Mouse (Mus musculus) forebrain, embryonic 14.5 days (tissue): ENCODE results near the gene Thra. TPM values are rescaled to one million over a fixed set of nuclear protein-coding genes. Genes with fewer than 3 reads are reported as not detected.
A peak's percentile ranks its signal among the peaks of the same experiment; 100 is the strongest.
"Not testable (repeated sequence)": the region's sequence is repeated elsewhere in the genome, so short reads cannot be mapped to it uniquely, and the experiment has no call there.

Experiments used
- ATAC-seq: fragments of 200-750 bp; cut with Nextera tagmentation; 2 replicates; pipeline ENCODE4 v1.8.0; 2017; ENCODE audit warnings: mild to moderate bottlenecking, moderate library complexity
- DNase-seq: peaks from one replicate; pipeline ENCODE4 v3.0.0-alpha.2; 2015; ENCODE audit warnings: low spot score
- H3K27ac ChIP-seq: fragments of 300-500 bp; sonication (generic); 2 replicates; pipeline ENCODE4 v1.5.1; 2014; ENCODE audit warnings: low read depth, mild to moderate bottlenecking, control low read depth, low read length, moderate library complexity
- H3K27me3 ChIP-seq: fragments of 300-500 bp; sonication (generic); replicated peaks from 2 replicates; pipeline ENCODE4 v1.6.1; 2014; ENCODE audit warnings: low read length, control low read depth, mixed read lengths; ENCODE audit not compliant: control insufficient read depth, insufficient read depth
- H3K36me3 ChIP-seq: fragments of 300-500 bp; sonication (generic); 2 replicates; pipeline ENCODE4 v1.6.1; 2014; ENCODE audit warnings: low read length, control low read depth; ENCODE audit not compliant: control insufficient read depth, insufficient read depth
- H3K4me1 ChIP-seq: fragments of 300-500 bp; sonication (generic); 2 replicates; pipeline ENCODE4 v1.6.1; 2014; ENCODE audit warnings: antibody characterized with exemption, low read length, control low read depth; ENCODE audit not compliant: control insufficient read depth, insufficient read depth
- H3K4me2 ChIP-seq: fragments of 300-500 bp; sonication (generic); 2 replicates; pipeline ENCODE4 v1.6.1; 2014; ENCODE audit warnings: mild to moderate bottlenecking, control low read depth, low read length
- H3K4me3 ChIP-seq: fragments of 300-500 bp; sonication (generic); 2 replicates; pipeline ENCODE4 v1.5.1; 2014; ENCODE audit warnings: low read depth, low read length, control low read depth
- H3K9ac ChIP-seq: fragments of 300-500 bp; sonication (generic); 2 replicates; pipeline ENCODE4 v1.6.1; 2014; ENCODE audit warnings: mild to moderate bottlenecking, low read length, control low read depth, moderate library complexity
- H3K9me3 ChIP-seq: fragments of 300-500 bp; sonication (generic); replicated peaks from 2 replicates; pipeline ENCODE4 v1.6.1; 2016; ENCODE audit warnings: low read length, control low read depth, mixed read lengths; ENCODE audit not compliant: control insufficient read depth
- WGBS: fragments of 180-500 bp; shearing (Covaris S2); extraction: QIAGEN DNeasy Blood & Tissue Kit; methylation state at CpG from one replicate; pipeline ENCODE4 v1.1.7; 2014; 5-methylcytosine and 5-hydroxymethylcytosine counted together
- polyA plus RNA-seq: library from polyadenylated mRNA; unstranded; fragments of >200 nt; fragmentation: Nextera tagmentation; extraction: Ambion mirVana; gene quantifications from 2 replicates; pipeline ENCODE4 v1.2.1, GENCODE M21; 2014

Gene Thra
- polyA plus RNA-seq, 1 experiment from 2014 or later = 164 TPM

GRCm38 (mm10) chr11:98711046-98711434 lies 29.4 kb upstream of the Thra start:
- no peak for DNase-seq
- Histone ChIP-seq H3K4me1 (no peaks in the 10 kb centered on the region), H3K36me3 (peaks cover 95% of the 10 kb centered on the region), H3K4me3 (no peak overlapping the region), H3K27ac (no peak overlapping the region), H3K27me3 (no peaks in the 10 kb centered on the region), H3K4me2 (no peak overlapping the region), H3K9ac (no peak overlapping the region), H3K9me3 (no peaks in the 10 kb centered on the region)
- WGBS = 85% methylated on average over 4 of the region's 4 CpGs
- no peak for ATAC-seq

- not testable (repeated sequence) for H3K9ac ChIP-seq, ATAC-seq, H3K4me2 ChIP-seq, H3K4me3 ChIP-seq, H3K9me3 ChIP-seq, H3K27ac ChIP-seq, H3K4me1 ChIP-seq, H3K27me3 ChIP-seq
- peaks cover 94% of the 10 kb centered on the region for H3K36me3 ChIP-seq
- DNase-seq = peak; percentile 64
- 87% methylated on average over 6 of the region's 6 CpGs for WGBS
Observed at GRCm38 (mm10) chr11:98712009-98712408, 28.4 kb upstream of the Thra start.

- H3K27me3 ChIP-seq = no peaks in the 10 kb centered on the region
- H3K9ac ChIP-seq = no peak overlapping the region
- H3K4me2 ChIP-seq = no peak overlapping the region
- 82% methylated on average over 12 of the region's 12 CpGs for WGBS
- H3K9me3 ChIP-seq = no peaks in the 10 kb centered on the region
- peaks cover 90% of the 10 kb centered on the region for H3K36me3 ChIP-seq
- DNase-seq (no peak), ATAC-seq (no peak)
- peaks cover 3% of the 10 kb centered on the region; the same call in 1 of the 2 replicates for H3K4me1 ChIP-seq
- H3K27ac ChIP-seq = no peak overlapping the region
- no peak overlapping the region for H3K4me3 ChIP-seq
Observed at GRCm38 (mm10) chr11:98713703-98714102, 26.7 kb upstream of the Thra start.

GRCm38 (mm10) chr11:98715946-98716345 lies 24.5 kb upstream of the Thra start:
- ATAC-seq (no peak), DNase-seq (no peak)
- H3K9me3 ChIP-seq = no peaks in the 10 kb centered on the region
- H3K4me2 ChIP-seq = no peak overlapping the region
- WGBS = 95% methylated on average over 9 of the region's 9 CpGs
- no peaks in the 10 kb centered on the region for H3K27me3 ChIP-seq
- no peak overlapping the region for H3K27ac ChIP-seq
- H3K36me3 ChIP-seq = peaks cover 77% of the 10 kb centered on the region
- no peak overlapping the region for H3K9ac ChIP-seq
- peaks cover 3% of the 10 kb centered on the region; the same call in 1 of the 2 replicates for H3K4me1 ChIP-seq
- H3K4me3 ChIP-seq = no peak overlapping the region

- Histone ChIP-seq H3K4me3 (no peak overlapping the region), H3K27me3 (no peaks in the 10 kb centered on the region), H3K27ac (no peak overlapping the region), H3K9me3 (no peaks in the 10 kb centered on the region), H3K9ac (no peak overlapping the region; the same call in 1 of the 2 replicates), H3K4me1 (peaks cover 3% of the 10 kb centered on the region; the same call in 1 of the 2 replicates), H3K36me3 (peaks cover 67% of the 10 kb centered on the region), H3K4me2 (no peak overlapping the region)
- ATAC-seq (no peak), DNase-seq (peak; percentile 66)
- 18% methylated on average over 13 of the region's 13 CpGs for WGBS
Observed at GRCm38 (mm10) chr11:98717904-98718303, 22.5 kb upstream of the Thra start.

- ATAC-seq (no peak), DNase-seq (no peak)
- H3K27me3 ChIP-seq = no peaks in the 10 kb centered on the region
- 69% methylated on average over 2 of the region's 2 CpGs for WGBS
- no peak overlapping the region for H3K4me3 ChIP-seq
- H3K36me3 ChIP-seq = peaks cover 57% of the 10 kb centered on the region
- H3K4me1 ChIP-seq = peaks cover 3% of the 10 kb centered on the region; the same call in 1 of the 2 replicates
- no peak overlapping the region for H3K4me2 ChIP-seq
- no peaks in the 10 kb centered on the region for H3K9me3 ChIP-seq
- no peak overlapping the region for H3K9ac ChIP-seq
- H3K27ac ChIP-seq = no peak overlapping the region
Observed at GRCm38 (mm10) chr11:98720756-98721155, 19.7 kb upstream of the Thra start.

GRCm38 (mm10) chr11:98721458-98722226 lies 18.8 kb upstream of the Thra start:
- DNase-seq (no peak), ATAC-seq (no peak)
- Histone ChIP-seq H3K4me1 (peaks cover 3% of the 10 kb centered on the region; the same call in 1 of the 2 replicates), H3K9ac (no peak overlapping the region), H3K4me3 (no peak overlapping the region), H3K27me3 (no peaks in the 10 kb centered on the region), H3K4me2 (no peak overlapping the region), H3K9me3 (no peaks in the 10 kb centered on the region), H3K27ac (no peak overlapping the region), H3K36me3 (peaks cover 55% of the 10 kb centered on the region)
- WGBS = 72% methylated on average over 24 of the region's 24 CpGs

- Histone ChIP-seq H3K4me1 (peaks cover 1% of the 10 kb centered on the region; the same call in 1 of the 2 replicates), H3K4me3 (no peak overlapping the region), H3K36me3 (peaks cover 50% of the 10 kb centered on the region), H3K4me2 (no peak overlapping the region), H3K27me3 (no peaks in the 10 kb centered on the region), H3K9me3 (no peaks in the 10 kb centered on the region), H3K27ac (no peak overlapping the region), H3K9ac (no peak overlapping the region)
- ATAC-seq = no peak
- DNase-seq = no peak
- WGBS = 83% methylated on average over 7 of the region's 7 CpGs
Observed at GRCm38 (mm10) chr11:98723098-98723497, 17.3 kb upstream of the Thra start.

GRCm38 (mm10) chr11:98725926-98726506 lies 14.4 kb upstream of the Thra start:
- DNase-seq (no peak), ATAC-seq (no peak)
- H3K36me3 ChIP-seq = peaks cover 36% of the 10 kb centered on the region
- no peak overlapping the region for H3K9ac ChIP-seq
- no peaks in the 10 kb centered on the region for H3K27me3 ChIP-seq
- peaks cover 8% of the 10 kb centered on the region for H3K4me1 ChIP-seq
- WGBS = 94% methylated on average over 15 of the region's 15 CpGs
- no peaks in the 10 kb centered on the region for H3K9me3 ChIP-seq
- no peak overlapping the region for H3K4me2 ChIP-seq
- H3K4me3 ChIP-seq = no peak overlapping the region
- no peak overlapping the region for H3K27ac ChIP-seq
